Mouse (Mus musculus): ENCODE data around the gene Ntmt1. TPM values are rescaled to one million over a fixed set of nuclear protein-coding genes. Genes with fewer than 3 reads are reported as not detected.
A peak's percentile ranks its signal among the peaks of the same experiment; 100 is the strongest.

Gene Ntmt1
- polyA plus RNA-seq, 1 experiment = 23.8 TPM

- TF ChIP-seq CTCF (IDR thresholded peaks at IDR 0.05; ENCODE audit: extremely low read depth, insufficient read length, insufficient replicate concordance, low read depth, low read length) = no peak
- no peak for TF ChIP-seq POLR2A (IDR thresholded peaks at IDR 0.05; ENCODE audit: low read depth, low read length)
- Histone ChIP-seq H3K27ac (ENCODE audit: insufficient read depth, low read depth, low read length) (no peak overlapping the region; the same call in 1 of the 2 replicates), H3K4me1 (ENCODE audit: control insufficient read depth, insufficient read depth, insufficient read length, low read length) (peaks cover 8% of the 10 kb centered on the region; the same call in 1 of the 2 replicates), H3K27me3 (ENCODE audit: control insufficient read depth, insufficient read depth, low read length) (no peaks in the 10 kb centered on the region), H3K4me3 (ENCODE audit: low read depth, low read length) (peak overlapping the region; percentile 75), H3K36me3 (ENCODE audit: control insufficient read depth, insufficient read depth, low read length) (no peaks in the 10 kb centered on the region)
- under 1% methylated on average over 10 of the region's 10 CpGs for WGBS
Measured at GRCm38 (mm10) chr2:30808296-30808655, 650 bp downstream of the Ntmt1 start.

- peaks cover 8% of the 10 kb centered on the region; the same call in 1 of the 2 replicates for H3K4me1 ChIP-seq (ENCODE audit: control insufficient read depth, insufficient read depth, insufficient read length, low read length)
- 0 out of 2 replicates have a peak, but pooled peaks cover 7% of the 10 kb centered on the region for H3K36me3 ChIP-seq (ENCODE audit: control insufficient read depth, insufficient read depth, low read length)
- H3K27ac ChIP-seq (ENCODE audit: insufficient read depth, low read depth, low read length) = no peak overlapping the region
- WGBS = 58% methylated on average over 5 of the region's 5 CpGs
- no peak overlapping the region for H3K4me3 ChIP-seq (ENCODE audit: low read depth, low read length)
- TF ChIP-seq POLR2A (IDR thresholded peaks at IDR 0.05; ENCODE audit: low read depth, low read length) (no peak), CTCF (IDR thresholded peaks at IDR 0.05; ENCODE audit: extremely low read depth, insufficient read length, insufficient replicate concordance, low read depth, low read length) (no peak)
- H3K27me3 ChIP-seq (ENCODE audit: control insufficient read depth, insufficient read depth, low read length) = no peaks in the 10 kb centered on the region
Measured at GRCm38 (mm10) chr2:30809503-30809902, 1.9 kb downstream of the Ntmt1 start.

GRCm38 (mm10) chr2:30810573-30810972, 2.9 kb downstream of the Ntmt1 start:
- TF ChIP-seq POLR2A (IDR thresholded peaks at IDR 0.05; ENCODE audit: low read depth, low read length) (no peak), CTCF (IDR thresholded peaks at IDR 0.05; ENCODE audit: extremely low read depth, insufficient read length, insufficient replicate concordance, low read depth, low read length) (no peak)
- Histone ChIP-seq H3K27ac (ENCODE audit: insufficient read depth, low read depth, low read length) (no peak overlapping the region), H3K27me3 (ENCODE audit: control insufficient read depth, insufficient read depth, low read length) (no peaks in the 10 kb centered on the region), H3K4me1 (ENCODE audit: control insufficient read depth, insufficient read depth, insufficient read length, low read length) (peaks cover 8% of the 10 kb centered on the region; the same call in 1 of the 2 replicates), H3K4me3 (ENCODE audit: low read depth, low read length) (no peak overlapping the region), H3K36me3 (ENCODE audit: control insufficient read depth, insufficient read depth, low read length) (peaks cover 12% of the 10 kb centered on the region)
- 79% methylated on average over 7 of the region's 7 CpGs for WGBS

- Histone ChIP-seq H3K27ac (ENCODE audit: insufficient read depth, low read depth, low read length) (no peak overlapping the region), H3K4me3 (ENCODE audit: low read depth, low read length) (no peak overlapping the region), H3K36me3 (ENCODE audit: control insufficient read depth, insufficient read depth, low read length) (peaks cover 22% of the 10 kb centered on the region), H3K4me1 (ENCODE audit: control insufficient read depth, insufficient read depth, insufficient read length, low read length) (no peaks in the 10 kb centered on the region), H3K27me3 (ENCODE audit: control insufficient read depth, insufficient read depth, low read length) (no peaks in the 10 kb centered on the region)
- 96% methylated on average over 1 of the region's 1 CpGs for WGBS
- TF ChIP-seq CTCF (IDR thresholded peaks at IDR 0.05; ENCODE audit: extremely low read depth, insufficient read length, insufficient replicate concordance, low read depth, low read length) = no peak
- no peak for TF ChIP-seq POLR2A (IDR thresholded peaks at IDR 0.05; ENCODE audit: low read depth, low read length)
Measured at GRCm38 (mm10) chr2:30816383-30816782, 8.8 kb downstream of the Ntmt1 start.

- Histone ChIP-seq H3K27ac (ENCODE audit: insufficient read depth, low read depth, low read length) (no peak overlapping the region), H3K27me3 (ENCODE audit: control insufficient read depth, insufficient read depth, low read length) (no peaks in the 10 kb centered on the region), H3K4me3 (ENCODE audit: low read depth, low read length) (no peak overlapping the region), H3K36me3 (ENCODE audit: control insufficient read depth, insufficient read depth, low read length) (peaks cover 40% of the 10 kb centered on the region), H3K4me1 (ENCODE audit: control insufficient read depth, insufficient read depth, insufficient read length, low read length) (no peaks in the 10 kb centered on the region)
- TF ChIP-seq POLR2A (IDR thresholded peaks at IDR 0.05; ENCODE audit: low read depth, low read length) = no peak
- TF ChIP-seq CTCF (IDR thresholded peaks at IDR 0.05; ENCODE audit: extremely low read depth, insufficient read length, insufficient replicate concordance, low read depth, low read length) = no peak
- WGBS = 93% methylated on average over 5 of the region's 5 CpGs
Measured at GRCm38 (mm10) chr2:30819873-30820272, 12.2 kb downstream of the Ntmt1 start.

- 95% methylated on average over 3 of the region's 3 CpGs for WGBS
- TF ChIP-seq POLR2A (IDR thresholded peaks at IDR 0.05; ENCODE audit: low read depth, low read length) (no peak), CTCF (IDR thresholded peaks at IDR 0.05; ENCODE audit: extremely low read depth, insufficient read length, insufficient replicate concordance, low read depth, low read length) (peak; percentile 45; the same call in 1 of the 2 replicates)
- Histone ChIP-seq H3K36me3 (ENCODE audit: control insufficient read depth, insufficient read depth, low read length) (peaks cover 39% of the 10 kb centered on the region), H3K27me3 (ENCODE audit: control insufficient read depth, insufficient read depth, low read length) (no peaks in the 10 kb centered on the region), H3K4me3 (ENCODE audit: low read depth, low read length) (no peak overlapping the region), H3K27ac (ENCODE audit: insufficient read depth, low read depth, low read length) (no peak overlapping the region), H3K4me1 (ENCODE audit: control insufficient read depth, insufficient read depth, insufficient read length, low read length) (no peaks in the 10 kb centered on the region)
Measured at GRCm38 (mm10) chr2:30821073-30821472, 13.4 kb downstream of the Ntmt1 start.

- Histone ChIP-seq H3K27ac (ENCODE audit: insufficient read depth, low read depth, low read length) (no peak overlapping the region), H3K4me1 (ENCODE audit: control insufficient read depth, insufficient read depth, insufficient read length, low read length) (peaks cover 6% of the 10 kb centered on the region), H3K4me3 (ENCODE audit: low read depth, low read length) (no peak overlapping the region), H3K27me3 (ENCODE audit: control insufficient read depth, insufficient read depth, low read length) (no peaks in the 10 kb centered on the region), H3K36me3 (ENCODE audit: control insufficient read depth, insufficient read depth, low read length) (peaks cover 39% of the 10 kb centered on the region)
- TF ChIP-seq POLR2A (IDR thresholded peaks at IDR 0.05; ENCODE audit: low read depth, low read length) = no peak
- TF ChIP-seq CTCF (IDR thresholded peaks at IDR 0.05; ENCODE audit: extremely low read depth, insufficient read length, insufficient replicate concordance, low read depth, low read length) = no peak
- 92% methylated on average over 8 of the region's 8 CpGs for WGBS
Measured at GRCm38 (mm10) chr2:30822460-30822859, 14.8 kb downstream of the Ntmt1 start.
